Mouse (Mus musculus): ENCODE data around the gene Sox8. TPM values are rescaled to one million over a fixed set of nuclear protein-coding genes. Genes with fewer than 3 reads are reported as not detected.
A peak's percentile ranks its signal among the peaks of the same experiment; 100 is the strongest.

Gene Sox8
- polyA plus RNA-seq, 1 experiment from 2014 or later = 0.50 TPM

DNA sequence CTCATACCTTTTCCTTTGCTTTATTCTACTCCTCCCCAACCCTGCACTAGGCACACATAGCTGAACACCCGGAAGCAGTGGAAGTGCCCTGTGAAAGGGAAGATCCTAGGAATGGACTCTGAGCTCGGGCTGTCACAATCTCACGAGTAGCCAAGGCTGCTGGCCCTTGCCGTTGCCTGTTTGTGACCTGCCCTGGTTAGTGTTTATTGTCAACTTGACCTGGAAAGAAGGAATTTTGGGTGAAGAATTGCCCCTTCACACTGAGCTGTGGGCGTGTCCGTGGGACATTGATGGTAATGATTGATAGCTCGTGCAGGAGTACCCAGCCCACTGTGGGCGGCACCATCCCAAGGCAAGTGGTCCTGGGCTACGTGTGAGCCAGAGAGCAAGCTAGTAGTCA, 14.2 kb upstream of the Sox8 start:
- H3K4me2 ChIP-seq (ENCODE audit: low read depth, low read length) = no peak overlapping the region
- H3K27ac ChIP-seq (ENCODE audit: low read length) = no peak overlapping the region
- ATAC-seq (ENCODE audit: low read depth) = no peak
- no peak overlapping the region for H3K4me3 ChIP-seq (ENCODE audit: low read length)
- WGBS = 86% methylated on average over 9 of the region's 9 CpGs
- H3K9ac ChIP-seq (ENCODE audit: low read length) = no peak overlapping the region
- H3K36me3 ChIP-seq (ENCODE audit: control insufficient read depth, insufficient read depth, low read length) = peaks cover 12% of the 10 kb centered on the region
- peaks cover 3% of the 10 kb centered on the region for H3K4me1 ChIP-seq (replicated peaks; ENCODE audit: control insufficient read depth, insufficient read depth, low read length)
- H3K9me3 ChIP-seq (ENCODE audit: control insufficient read depth, low read length) = no peaks in the 10 kb centered on the region
- no peaks in the 10 kb centered on the region for H3K27me3 ChIP-seq (ENCODE audit: control insufficient read depth, insufficient read depth, low read depth, low read length)

GRCm38 (mm10) chr17:25583858-25584257, 13.4 kb upstream of the Sox8 start:
- Histone ChIP-seq H3K27me3 (ENCODE audit: control insufficient read depth, insufficient read depth, low read depth, low read length) (no peaks in the 10 kb centered on the region), H3K9ac (ENCODE audit: low read length) (no peak overlapping the region), H3K36me3 (ENCODE audit: control insufficient read depth, insufficient read depth, low read length) (peaks cover 12% of the 10 kb centered on the region), H3K27ac (ENCODE audit: low read length) (no peak overlapping the region), H3K9me3 (ENCODE audit: control insufficient read depth, low read length) (no peaks in the 10 kb centered on the region), H3K4me1 (replicated peaks; ENCODE audit: control insufficient read depth, insufficient read depth, low read length) (peaks cover 6% of the 10 kb centered on the region), H3K4me3 (ENCODE audit: low read length) (no peak overlapping the region), H3K4me2 (ENCODE audit: low read depth, low read length) (no peak overlapping the region)
- 78% methylated on average over 8 of the region's 8 CpGs for WGBS
- no peak for ATAC-seq (ENCODE audit: low read depth)

GRCm38 (mm10) chr17:25583099-25583498, 12.6 kb upstream of the Sox8 start:
- peaks cover 11% of the 10 kb centered on the region for H3K4me1 ChIP-seq (replicated peaks; ENCODE audit: control insufficient read depth, insufficient read depth, low read length)
- 64% methylated on average over 4 of the region's 4 CpGs for WGBS
- no peak overlapping the region for H3K4me2 ChIP-seq (ENCODE audit: low read depth, low read length)
- H3K9me3 ChIP-seq (ENCODE audit: control insufficient read depth, low read length) = no peaks in the 10 kb centered on the region
- no peak for ATAC-seq (ENCODE audit: low read depth)
- H3K27me3 ChIP-seq (ENCODE audit: control insufficient read depth, insufficient read depth, low read depth, low read length) = no peaks in the 10 kb centered on the region
- peaks cover 12% of the 10 kb centered on the region for H3K36me3 ChIP-seq (ENCODE audit: control insufficient read depth, insufficient read depth, low read length)
- no peak overlapping the region for H3K9ac ChIP-seq (ENCODE audit: low read length)
- H3K4me3 ChIP-seq (ENCODE audit: low read length) = no peak overlapping the region
- no peak overlapping the region for H3K27ac ChIP-seq (ENCODE audit: low read length)

DNA sequence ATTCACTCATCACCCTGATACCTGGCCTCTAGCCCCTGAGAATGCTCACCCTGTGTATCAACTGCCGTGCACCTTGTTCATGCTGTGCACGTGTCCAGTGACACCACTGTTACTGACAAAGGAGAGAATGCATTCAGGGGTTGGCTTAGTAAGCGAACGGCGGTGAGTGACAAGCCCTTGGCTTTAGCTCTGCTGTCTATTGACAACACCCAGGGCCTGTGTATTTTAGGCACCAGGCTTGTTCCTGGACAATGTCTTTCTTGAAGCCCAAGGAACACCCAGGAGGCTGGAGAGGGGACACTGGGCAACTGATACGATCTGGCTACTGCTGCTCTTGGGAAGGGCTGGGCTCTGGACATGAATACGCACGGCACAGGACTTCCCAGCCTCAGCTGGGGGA, 11.6 kb upstream of the Sox8 start:
- Histone ChIP-seq H3K9me3 (ENCODE audit: control insufficient read depth, low read length) (no peaks in the 10 kb centered on the region), H3K4me1 (replicated peaks; ENCODE audit: control insufficient read depth, insufficient read depth, low read length) (peaks cover 11% of the 10 kb centered on the region), H3K4me3 (ENCODE audit: low read length) (no peak overlapping the region), H3K4me2 (ENCODE audit: low read depth, low read length) (no peak overlapping the region), H3K27ac (ENCODE audit: low read length) (no peak overlapping the region), H3K9ac (ENCODE audit: low read length) (no peak overlapping the region), H3K27me3 (ENCODE audit: control insufficient read depth, insufficient read depth, low read depth, low read length) (no peaks in the 10 kb centered on the region), H3K36me3 (ENCODE audit: control insufficient read depth, insufficient read depth, low read length) (peaks cover 7% of the 10 kb centered on the region)
- ATAC-seq (ENCODE audit: low read depth) = no peak
- 74% methylated on average over 8 of the region's 8 CpGs for WGBS

DNA sequence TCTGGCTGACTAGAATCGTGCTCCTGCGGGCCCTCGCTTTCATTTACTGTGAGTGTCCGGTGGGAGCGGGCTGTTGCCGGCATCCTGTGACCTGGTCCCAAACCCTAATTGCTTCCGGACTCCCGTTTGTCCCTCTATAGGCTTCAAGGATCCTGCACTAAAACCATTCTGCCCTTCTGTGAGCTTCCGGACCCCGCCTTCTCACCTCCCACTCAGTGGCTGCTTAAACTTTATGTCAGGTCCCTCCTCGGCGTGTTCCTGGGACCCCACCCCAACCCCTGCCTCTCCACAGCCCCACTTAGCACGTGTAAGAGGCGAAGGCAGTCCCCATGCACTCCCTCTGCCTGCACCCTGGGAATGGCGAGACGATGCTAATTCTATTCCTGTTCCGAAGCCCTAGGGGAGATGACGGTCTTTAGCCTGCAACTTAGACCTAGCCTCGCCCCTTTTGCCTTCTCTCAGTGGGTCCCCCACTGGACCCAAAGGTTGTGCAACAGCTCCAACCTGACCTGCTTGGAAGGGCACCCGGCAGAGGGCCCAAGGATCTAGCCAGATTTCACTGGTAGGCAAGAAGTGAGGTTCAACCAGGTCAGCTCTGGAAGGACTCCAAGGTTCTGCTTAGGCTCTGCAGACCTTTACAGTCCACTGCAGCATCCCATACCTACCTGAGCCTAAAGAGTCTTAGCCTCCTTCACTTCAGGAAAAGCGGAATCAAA, 9.0 kb upstream of the Sox8 start:
- H3K4me1 ChIP-seq (replicated peaks; ENCODE audit: control insufficient read depth, insufficient read depth, low read length) = peaks cover 15% of the 10 kb centered on the region
- peak overlapping the region; percentile 53 for H3K27ac ChIP-seq (ENCODE audit: low read length)
- H3K4me2 ChIP-seq (ENCODE audit: low read depth, low read length) = peak overlapping the region; percentile 96
- H3K9ac ChIP-seq (ENCODE audit: low read length) = peak overlapping the region; percentile 78
- 5% methylated on average over 21 of the region's 21 CpGs for WGBS
- H3K27me3 ChIP-seq (ENCODE audit: control insufficient read depth, insufficient read depth, low read depth, low read length) = no peaks in the 10 kb centered on the region
- H3K4me3 ChIP-seq (ENCODE audit: low read length) = peak overlapping the region; percentile 71
- peak; percentile 67 for ATAC-seq (ENCODE audit: low read depth)
- H3K36me3 ChIP-seq (ENCODE audit: control insufficient read depth, insufficient read depth, low read length) = no peaks in the 10 kb centered on the region
- H3K9me3 ChIP-seq (ENCODE audit: control insufficient read depth, low read length) = no peaks in the 10 kb centered on the region

GRCm38 (mm10) chr17:25578920-25579319, 8.4 kb upstream of the Sox8 start, which contains the start of gene Lmf1:
Gene Lmf1 (plus strand): TSS chr17:25579085.
- Histone ChIP-seq H3K4me3 (ENCODE audit: low read length) (peak within 1 kb of the TSS; percentile 71), H3K27ac (ENCODE audit: low read length) (peak within 1 kb of the TSS; percentile 53), H3K4me2 (ENCODE audit: low read depth, low read length) (peak within 1 kb of the TSS; percentile 96), H3K4me1 (replicated peaks; ENCODE audit: control insufficient read depth, insufficient read depth, low read length) (peaks cover 15% of the 10 kb centered on the region), H3K9ac (ENCODE audit: low read length) (peak within 1 kb of the TSS; percentile 78), H3K9me3 (ENCODE audit: control insufficient read depth, low read length) (no peaks in the 10 kb centered on the region), H3K36me3 (ENCODE audit: control insufficient read depth, insufficient read depth, low read length) (no peaks in the 10 kb centered on the region), H3K27me3 (ENCODE audit: control insufficient read depth, insufficient read depth, low read depth, low read length) (no peaks in the 10 kb centered on the region)
- WGBS = 1% methylated on average over 31 of the region's 31 CpGs
- peak; percentile 98 for ATAC-seq (ENCODE audit: low read depth)

DNA sequence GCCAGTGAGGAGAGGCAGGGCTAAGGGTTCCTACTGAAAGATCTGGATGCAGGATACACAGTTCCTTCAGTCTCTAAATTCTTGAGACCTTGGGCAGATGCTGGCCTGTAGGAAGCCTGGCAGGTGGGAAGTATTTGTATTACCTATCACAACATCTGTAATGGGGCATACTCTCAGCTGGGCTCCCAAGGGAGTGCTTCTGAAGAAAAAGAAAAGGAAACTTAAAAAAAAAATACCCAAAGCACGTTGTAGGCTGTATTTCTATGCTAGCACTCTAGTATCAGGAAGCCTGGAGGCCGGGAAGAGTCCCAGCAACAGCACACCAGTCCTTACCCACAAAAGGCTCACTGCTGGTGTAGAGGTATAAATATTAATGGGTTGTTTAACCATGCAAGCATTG, 7.2 kb upstream of the Sox8 start:
- no peak for ATAC-seq (ENCODE audit: low read depth)
- Histone ChIP-seq H3K4me3 (ENCODE audit: low read length) (no peak overlapping the region), H3K27me3 (ENCODE audit: control insufficient read depth, insufficient read depth, low read depth, low read length) (no peaks in the 10 kb centered on the region), H3K27ac (ENCODE audit: low read length) (no peak overlapping the region), H3K9me3 (ENCODE audit: control insufficient read depth, low read length) (no peaks in the 10 kb centered on the region), H3K9ac (ENCODE audit: low read length) (no peak overlapping the region), H3K36me3 (ENCODE audit: control insufficient read depth, insufficient read depth, low read length) (no peaks in the 10 kb centered on the region), H3K4me2 (ENCODE audit: low read depth, low read length) (no peak overlapping the region), H3K4me1 (replicated peaks; ENCODE audit: control insufficient read depth, insufficient read depth, low read length) (peaks cover 15% of the 10 kb centered on the region)
- WGBS = 49% methylated on average over 2 of the region's 2 CpGs

DNA sequence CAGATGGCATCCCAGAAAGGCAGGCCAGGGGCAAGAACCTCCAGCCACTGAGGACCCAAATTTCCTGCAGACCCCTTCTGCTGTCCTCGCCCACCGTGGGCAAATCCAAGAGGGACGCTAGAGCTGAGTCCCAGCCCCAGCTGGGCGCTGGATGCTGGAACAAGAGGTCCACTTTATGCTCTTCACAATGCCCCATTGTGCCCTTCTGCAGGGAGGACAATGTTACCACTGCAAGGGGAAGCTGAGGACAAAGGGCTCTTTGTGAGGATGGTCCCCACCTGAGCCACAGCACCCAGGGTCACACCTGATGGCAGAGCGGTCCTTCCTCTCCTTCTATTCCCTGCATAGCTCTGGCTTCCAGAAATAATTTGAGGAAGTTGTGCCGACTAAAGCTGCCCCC, 6.8 kb upstream of the Sox8 start:
- Histone ChIP-seq H3K27me3 (ENCODE audit: control insufficient read depth, insufficient read depth, low read depth, low read length) (no peaks in the 10 kb centered on the region), H3K9me3 (ENCODE audit: control insufficient read depth, low read length) (no peaks in the 10 kb centered on the region), H3K36me3 (ENCODE audit: control insufficient read depth, insufficient read depth, low read length) (no peaks in the 10 kb centered on the region), H3K4me3 (ENCODE audit: low read length) (no peak overlapping the region), H3K4me1 (replicated peaks; ENCODE audit: control insufficient read depth, insufficient read depth, low read length) (peaks cover 15% of the 10 kb centered on the region), H3K9ac (ENCODE audit: low read length) (0 out of 2 replicates have a peak overlapping the region, but pooled peaks have one; percentile 22), H3K27ac (ENCODE audit: low read length) (no peak overlapping the region), H3K4me2 (ENCODE audit: low read depth, low read length) (no peak overlapping the region)
- no peak for ATAC-seq (ENCODE audit: low read depth)
- WGBS = 56% methylated on average over 6 of the region's 6 CpGs

DNA sequence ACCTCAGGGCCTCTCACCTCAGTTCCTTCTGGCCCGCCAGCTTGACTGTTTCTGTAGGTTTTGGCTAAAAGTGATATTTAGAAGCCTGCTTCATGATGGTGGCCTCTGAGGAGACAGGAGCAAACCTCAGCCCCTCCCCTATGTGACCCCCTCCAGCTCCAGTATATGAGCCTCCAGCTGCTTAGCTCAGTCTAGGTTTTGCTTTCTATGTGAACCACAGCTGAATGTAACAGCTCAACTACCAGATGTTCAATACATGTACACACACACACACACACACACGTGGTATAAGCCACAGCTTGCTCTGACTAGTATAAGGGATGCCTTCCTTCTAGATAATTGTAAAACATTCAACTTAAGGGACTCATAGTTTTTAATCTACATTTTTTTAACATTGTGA, 5.5 kb upstream of the Sox8 start:
- Histone ChIP-seq H3K4me2 (ENCODE audit: low read depth, low read length) (no peak overlapping the region), H3K4me3 (ENCODE audit: low read length) (no peak overlapping the region), H3K9ac (ENCODE audit: low read length) (no peak overlapping the region), H3K9me3 (ENCODE audit: control insufficient read depth, low read length) (no peaks in the 10 kb centered on the region), H3K27me3 (ENCODE audit: control insufficient read depth, insufficient read depth, low read depth, low read length) (peaks cover 2% of the 10 kb centered on the region; the same call in 1 of the 2 replicates), H3K27ac (ENCODE audit: low read length) (no peak overlapping the region), H3K4me1 (replicated peaks; ENCODE audit: control insufficient read depth, insufficient read depth, low read length) (peaks cover 16% of the 10 kb centered on the region), H3K36me3 (ENCODE audit: control insufficient read depth, insufficient read depth, low read length) (no peaks in the 10 kb centered on the region)
- ATAC-seq (ENCODE audit: low read depth) = no peak
- WGBS = 61% methylated on average over 2 of the region's 2 CpGs
